Mouse (Mus musculus): ENCODE measurements around the gene Il17ra. TPM values are rescaled to one million over a fixed set of nuclear protein-coding genes. Genes with fewer than 3 reads are reported as not detected.
A peak's percentile ranks its signal among the peaks of the same experiment; 100 is the strongest.

Gene Il17ra
- polyA plus RNA-seq, 1 experiment from 2014 or later = 10.5 TPM

DNA sequence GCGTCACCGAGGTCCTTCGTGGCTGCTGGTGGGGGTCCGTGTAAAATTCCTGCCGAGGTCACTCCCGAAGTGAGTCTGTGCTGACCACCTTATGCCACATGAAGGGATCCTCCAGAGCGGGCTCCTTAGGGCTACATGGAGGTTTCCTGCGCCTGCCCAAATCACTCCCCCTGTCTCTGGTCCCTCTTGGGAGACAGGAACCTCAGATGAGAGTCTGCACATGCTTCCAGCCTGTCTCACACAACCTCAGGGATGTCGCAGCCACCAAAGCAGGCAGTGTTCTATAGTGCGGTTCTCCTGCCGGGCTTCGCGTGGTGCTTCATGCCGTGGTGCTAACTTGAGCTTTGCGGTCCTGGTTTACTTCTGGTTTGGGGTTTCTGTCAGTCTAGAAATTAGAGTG, 1.8 kb upstream of the Il17ra start:
- H3K36me3 ChIP-seq (ENCODE audit: insufficient read depth, low read length) = no peaks in the 10 kb centered on the region
- H3K9ac ChIP-seq (replicated peaks; ENCODE audit: low read depth) = no peak overlapping the region
- no peaks in the 10 kb centered on the region for H3K9me3 ChIP-seq (ENCODE audit: low read length)
- H3K4me2 ChIP-seq (replicated peaks; ENCODE audit: low read depth, low read length) = no peak overlapping the region
- H3K27ac ChIP-seq (ENCODE audit: low read length) = no peak overlapping the region
- 63% methylated on average over 15 of the region's 15 CpGs for WGBS
- H3K4me1 ChIP-seq (ENCODE audit: insufficient read depth, low read depth, low read length) = 0 out of 2 replicates have a peak, but pooled peaks cover 8% of the 10 kb centered on the region
- ATAC-seq = no peak
- DNase-seq (ENCODE audit: low spot score) = no peak
- H3K27me3 ChIP-seq (replicated peaks; ENCODE audit: insufficient read depth, low read length) = 0 out of 2 replicates have a peak, but pooled peaks cover 5% of the 10 kb centered on the region
- H3K4me3 ChIP-seq (ENCODE audit: low read depth, low read length) = no peak overlapping the region
- no peak for TF ChIP-seq CTCF (IDR thresholded peaks at IDR 0.05)
- TF ChIP-seq EP300 (IDR thresholded peaks at IDR 0.05) = no peak

DNA sequence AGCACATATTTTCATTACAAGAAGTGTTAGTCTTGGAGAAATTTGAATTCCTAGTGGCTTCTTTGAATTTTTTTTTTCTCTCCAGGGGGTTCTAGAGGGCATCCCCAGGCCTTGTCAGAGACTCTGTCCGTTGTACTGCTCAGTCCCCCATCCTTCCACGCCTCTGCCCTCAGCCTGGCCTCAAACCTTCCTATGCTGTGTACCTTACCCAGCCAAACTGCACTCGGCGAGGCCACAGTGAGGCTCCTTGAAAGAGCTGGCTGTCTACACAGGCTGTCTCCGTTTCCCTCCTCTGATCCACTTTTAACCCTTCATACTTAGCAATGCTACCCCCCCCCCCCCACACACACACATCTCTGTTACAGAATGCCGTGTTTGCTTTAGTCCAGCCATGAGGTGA, 796 bp upstream of the Il17ra start:
- 44% methylated on average over 6 of the region's 6 CpGs for WGBS
- no peaks in the 10 kb centered on the region for H3K36me3 ChIP-seq (ENCODE audit: insufficient read depth, low read length)
- no peak overlapping the region for H3K4me3 ChIP-seq (ENCODE audit: low read depth, low read length)
- H3K4me2 ChIP-seq (replicated peaks; ENCODE audit: low read depth, low read length) = no peak overlapping the region
- ATAC-seq (no peak), DNase-seq (ENCODE audit: low spot score) (no peak)
- no peak for TF ChIP-seq EP300 (IDR thresholded peaks at IDR 0.05)
- no peak for TF ChIP-seq CTCF (IDR thresholded peaks at IDR 0.05)
- H3K9ac ChIP-seq (replicated peaks; ENCODE audit: low read depth) = no peak overlapping the region
- no peak overlapping the region for H3K27ac ChIP-seq (ENCODE audit: low read length)
- H3K4me1 ChIP-seq (ENCODE audit: insufficient read depth, low read depth, low read length) = 0 out of 2 replicates have a peak, but pooled peaks cover 8% of the 10 kb centered on the region
- 0 out of 2 replicates have a peak, but pooled peaks cover 5% of the 10 kb centered on the region for H3K27me3 ChIP-seq (replicated peaks; ENCODE audit: insufficient read depth, low read length)
- no peaks in the 10 kb centered on the region for H3K9me3 ChIP-seq (ENCODE audit: low read length)

DNA sequence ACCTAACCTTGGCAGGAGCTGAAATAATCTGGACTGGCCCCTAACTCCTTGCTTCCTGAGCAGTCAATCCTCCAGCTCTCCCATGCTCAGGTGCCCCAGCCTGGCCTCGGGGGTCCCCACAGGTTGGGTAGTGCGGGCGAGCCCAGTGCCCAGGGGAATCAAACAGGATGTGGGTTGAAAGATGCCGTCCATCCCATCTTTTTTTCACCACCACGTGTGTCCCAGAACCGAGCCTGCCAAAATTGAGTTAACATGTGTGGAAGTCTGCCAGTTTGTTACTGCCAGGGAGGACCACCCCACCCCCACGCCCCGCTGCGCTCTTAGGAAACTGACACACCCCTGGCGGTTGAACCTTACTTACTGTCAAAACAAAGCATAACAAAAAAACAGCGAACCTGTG, 837 bp downstream of the Il17ra start:
- TF ChIP-seq CTCF (IDR thresholded peaks at IDR 0.05) (peak; percentile 22; the same call in 1 of the 2 replicates), EP300 (IDR thresholded peaks at IDR 0.05) (no peak)
- Histone ChIP-seq H3K9ac (replicated peaks; ENCODE audit: low read depth) (peak overlapping the region; percentile 65; the same call in 1 of the 2 replicates), H3K9me3 (ENCODE audit: low read length) (no peaks in the 10 kb centered on the region), H3K36me3 (ENCODE audit: insufficient read depth, low read length) (no peaks in the 10 kb centered on the region), H3K4me1 (ENCODE audit: insufficient read depth, low read depth, low read length) (0 out of 2 replicates have a peak, but pooled peaks cover 8% of the 10 kb centered on the region), H3K27me3 (replicated peaks; ENCODE audit: insufficient read depth, low read length) (0 out of 2 replicates have a peak, but pooled peaks cover 5% of the 10 kb centered on the region), H3K27ac (ENCODE audit: low read length) (peak overlapping the region; percentile 75; the same call in 1 of the 2 replicates), H3K4me2 (replicated peaks; ENCODE audit: low read depth, low read length) (peak overlapping the region; percentile 79), H3K4me3 (ENCODE audit: low read depth, low read length) (peak overlapping the region; percentile 62)
- peak; percentile 72 for DNase-seq (ENCODE audit: low spot score)
- 0 out of 2 replicates have a peak, but pooled peaks have one; percentile 11 for ATAC-seq
- 4% methylated on average over 11 of the region's 11 CpGs for WGBS

DNA sequence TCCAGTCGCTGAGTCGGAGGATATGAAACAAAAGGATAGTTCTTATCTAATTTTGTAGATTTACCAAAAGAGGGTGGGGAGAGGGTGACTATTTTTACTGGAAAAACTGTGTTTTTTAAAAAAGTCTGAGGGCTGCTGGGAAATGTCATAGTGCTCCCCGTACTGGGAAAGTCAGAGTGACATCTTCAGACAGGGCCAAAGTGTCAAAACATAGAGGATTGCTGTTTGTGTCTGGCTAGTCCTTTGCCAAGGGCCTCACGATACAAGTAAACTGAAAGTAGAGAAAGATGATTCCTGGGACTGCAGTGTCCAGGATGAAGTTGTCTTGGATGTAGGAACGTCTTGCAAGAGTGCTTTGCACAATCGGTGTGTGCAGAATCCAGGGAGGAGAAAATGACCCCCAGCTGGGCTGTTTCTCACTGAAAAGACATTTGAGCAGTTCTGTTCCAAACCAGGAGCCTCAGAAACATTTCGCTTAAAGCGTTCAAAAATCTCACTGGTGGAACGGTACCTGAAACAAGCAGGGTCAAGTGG, 1.4 kb downstream of the Il17ra start:
- WGBS = 40% methylated on average over 9 of the region's 9 CpGs
- 0 out of 2 replicates have a peak, but pooled peaks have one; percentile 7 for ATAC-seq

DNA sequence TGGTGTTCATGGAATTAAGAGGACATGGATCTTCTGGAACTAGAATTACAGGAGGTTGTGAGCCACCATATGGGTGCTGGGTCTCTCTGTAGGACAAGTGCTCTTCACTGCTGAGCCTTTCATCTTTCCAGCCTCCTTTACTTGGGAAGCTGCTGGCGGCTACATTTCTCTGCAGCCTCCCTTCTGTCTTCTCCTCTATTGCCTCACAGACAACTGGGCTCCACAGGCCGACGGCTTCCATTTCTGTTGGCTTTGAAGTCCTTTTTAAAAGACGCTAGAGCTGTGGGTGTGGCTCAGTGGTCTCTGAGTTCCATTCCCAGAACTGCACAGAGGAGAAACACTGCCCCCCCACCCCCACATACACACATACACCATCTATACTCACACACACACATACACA, 2.3 kb downstream of the Il17ra start:
- Histone ChIP-seq H3K4me3 (ENCODE audit: low read depth, low read length) (no peak overlapping the region), H3K9ac (replicated peaks; ENCODE audit: low read depth) (no peak overlapping the region), H3K27me3 (replicated peaks; ENCODE audit: insufficient read depth, low read length) (0 out of 2 replicates have a peak, but pooled peaks cover 5% of the 10 kb centered on the region), H3K9me3 (ENCODE audit: low read length) (no peaks in the 10 kb centered on the region), H3K36me3 (ENCODE audit: insufficient read depth, low read length) (no peaks in the 10 kb centered on the region), H3K27ac (ENCODE audit: low read length) (no peak overlapping the region), H3K4me1 (ENCODE audit: insufficient read depth, low read depth, low read length) (0 out of 2 replicates have a peak, but pooled peaks cover 8% of the 10 kb centered on the region), H3K4me2 (replicated peaks; ENCODE audit: low read depth, low read length) (no peak overlapping the region)
- ATAC-seq (no peak), DNase-seq (ENCODE audit: low spot score) (no peak)
- TF ChIP-seq CTCF (IDR thresholded peaks at IDR 0.05) (no peak), EP300 (IDR thresholded peaks at IDR 0.05) (no peak)
- WGBS = 53% methylated on average over 4 of the region's 4 CpGs

More for the DNA sequence above, 1.4 kb downstream of the Il17ra start:
- 0 out of 2 replicates have a peak, but pooled peaks cover 8% of the 10 kb centered on the region for H3K4me1 ChIP-seq (ENCODE audit: insufficient read depth, low read depth, low read length)
- no peaks in the 10 kb centered on the region for H3K9me3 ChIP-seq (ENCODE audit: low read length)
- peak overlapping the region; percentile 62 for H3K4me3 ChIP-seq (ENCODE audit: low read depth, low read length)
- no peak overlapping the region for H3K9ac ChIP-seq (replicated peaks; ENCODE audit: low read depth)
- DNase-seq (ENCODE audit: low spot score) = peak; percentile 59
- H3K27me3 ChIP-seq (replicated peaks; ENCODE audit: insufficient read depth, low read length) = 0 out of 2 replicates have a peak, but pooled peaks cover 5% of the 10 kb centered on the region
- H3K36me3 ChIP-seq (ENCODE audit: insufficient read depth, low read length) = no peaks in the 10 kb centered on the region
- peak overlapping the region; percentile 79 for H3K4me2 ChIP-seq (replicated peaks; ENCODE audit: low read depth, low read length)
- no peak for TF ChIP-seq CTCF (IDR thresholded peaks at IDR 0.05)
- no peak for TF ChIP-seq EP300 (IDR thresholded peaks at IDR 0.05)
- no peak overlapping the region for H3K27ac ChIP-seq (ENCODE audit: low read length)

DNA sequence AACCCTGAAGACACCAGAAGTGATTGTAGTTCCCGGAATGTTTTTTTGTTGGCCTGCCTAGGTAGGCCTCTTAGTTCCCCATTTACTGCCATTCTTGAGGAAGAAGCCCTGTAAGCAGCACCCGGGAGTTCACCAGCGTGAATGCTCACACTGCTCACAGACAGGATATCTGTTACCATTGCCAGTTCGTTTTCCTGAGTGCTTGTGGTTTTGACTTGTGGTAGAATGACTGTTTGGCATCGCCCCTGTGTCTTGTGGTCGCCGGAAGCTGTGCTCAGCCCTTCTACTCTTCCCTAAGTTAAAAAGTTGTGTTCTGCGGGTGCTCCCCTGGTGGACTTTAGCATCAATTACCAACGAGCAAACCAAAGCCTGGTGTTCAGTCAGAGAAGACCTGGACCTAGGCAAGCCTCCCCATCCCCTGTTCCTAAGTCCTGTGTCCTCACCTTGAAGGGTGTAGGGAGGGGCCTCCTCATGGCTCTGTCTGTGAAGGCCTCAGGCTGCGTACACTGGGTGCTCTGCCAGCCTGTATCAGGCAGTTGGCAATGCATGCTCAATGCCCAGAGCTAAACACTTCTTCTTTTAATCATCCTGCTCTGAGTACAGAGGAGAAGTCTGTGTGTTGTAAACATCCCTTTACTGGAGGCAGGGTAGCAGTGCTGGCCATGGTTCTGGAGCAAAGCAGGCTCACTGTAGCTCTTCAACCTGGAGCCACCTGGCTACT, 3.7 kb downstream of the Il17ra start:
- TF ChIP-seq EP300 (IDR thresholded peaks at IDR 0.05) (no peak), CTCF (IDR thresholded peaks at IDR 0.05) (no peak)
- H3K4me1 ChIP-seq (ENCODE audit: insufficient read depth, low read depth, low read length) = 0 out of 2 replicates have a peak, but pooled peaks cover 8% of the 10 kb centered on the region
- no peak overlapping the region for H3K9ac ChIP-seq (replicated peaks; ENCODE audit: low read depth)
- peak; percentile 29 for DNase-seq (ENCODE audit: low spot score)
- WGBS = 77% methylated on average over 10 of the region's 10 CpGs
- no peaks in the 10 kb centered on the region for H3K9me3 ChIP-seq (ENCODE audit: low read length)
- no peak overlapping the region for H3K4me2 ChIP-seq (replicated peaks; ENCODE audit: low read depth, low read length)
- 0 out of 2 replicates have a peak, but pooled peaks cover 3% of the 10 kb centered on the region for H3K27me3 ChIP-seq (replicated peaks; ENCODE audit: insufficient read depth, low read length)
- no peak for ATAC-seq
- H3K4me3 ChIP-seq (ENCODE audit: low read depth, low read length) = no peak overlapping the region
- H3K36me3 ChIP-seq (ENCODE audit: insufficient read depth, low read length) = no peaks in the 10 kb centered on the region
- H3K27ac ChIP-seq (ENCODE audit: low read length) = no peak overlapping the region
